Mouse (Mus musculus): ENCODE data around the gene Slc12a6. TPM values are rescaled to one million over a fixed set of nuclear protein-coding genes. Genes with fewer than 3 reads are reported as not detected.
A peak's percentile ranks its signal among the peaks of the same experiment; 100 is the strongest.

The Slc12a6 gene
- polyA plus RNA-seq, 1 experiment from 2014 or later = 17.7 TPM

GRCm38 (mm10) chr2:112239212-112239934 is 26.3 kb upstream of the Slc12a6 start, which contains the start of gene Lpcat4:
Gene Lpcat4, plus strand, starts transcription at chr2:112239468.
- Histone ChIP-seq H3K4me2 (ENCODE audit: low read length) (peak within 1 kb of the TSS; percentile 86), H3K9ac (ENCODE audit: low read length) (peak within 1 kb of the TSS; percentile 79), H3K4me3 (ENCODE audit: low read depth, low read length) (peak within 1 kb of the TSS; percentile 76), H3K27me3 (replicated peaks; ENCODE audit: control insufficient read depth, insufficient read depth, low read length) (no peaks in the 10 kb centered on the region), H3K4me1 (replicated peaks; ENCODE audit: control insufficient read depth, insufficient read depth, low read length) (peaks cover 6% of the 10 kb centered on the region; the same call in 1 of the 2 replicates), H3K9me3 (ENCODE audit: control insufficient read depth, low read length) (no peaks in the 10 kb centered on the region), H3K27ac (ENCODE audit: low read depth) (peak within 1 kb of the TSS; percentile 90), H3K36me3 (ENCODE audit: control insufficient read depth, insufficient read depth, low read length) (peaks cover 14% of the 10 kb centered on the region; the same call in 1 of the 2 replicates)
- 1% methylated on average over 70 of the region's 94 CpGs for WGBS
- peak; percentile 85 for ATAC-seq (replicated peaks; ENCODE audit: low FRiP score, low TSS enrichment, low read depth)
- DNase-seq (ENCODE audit: low spot score) = peak; percentile 96

DNA sequence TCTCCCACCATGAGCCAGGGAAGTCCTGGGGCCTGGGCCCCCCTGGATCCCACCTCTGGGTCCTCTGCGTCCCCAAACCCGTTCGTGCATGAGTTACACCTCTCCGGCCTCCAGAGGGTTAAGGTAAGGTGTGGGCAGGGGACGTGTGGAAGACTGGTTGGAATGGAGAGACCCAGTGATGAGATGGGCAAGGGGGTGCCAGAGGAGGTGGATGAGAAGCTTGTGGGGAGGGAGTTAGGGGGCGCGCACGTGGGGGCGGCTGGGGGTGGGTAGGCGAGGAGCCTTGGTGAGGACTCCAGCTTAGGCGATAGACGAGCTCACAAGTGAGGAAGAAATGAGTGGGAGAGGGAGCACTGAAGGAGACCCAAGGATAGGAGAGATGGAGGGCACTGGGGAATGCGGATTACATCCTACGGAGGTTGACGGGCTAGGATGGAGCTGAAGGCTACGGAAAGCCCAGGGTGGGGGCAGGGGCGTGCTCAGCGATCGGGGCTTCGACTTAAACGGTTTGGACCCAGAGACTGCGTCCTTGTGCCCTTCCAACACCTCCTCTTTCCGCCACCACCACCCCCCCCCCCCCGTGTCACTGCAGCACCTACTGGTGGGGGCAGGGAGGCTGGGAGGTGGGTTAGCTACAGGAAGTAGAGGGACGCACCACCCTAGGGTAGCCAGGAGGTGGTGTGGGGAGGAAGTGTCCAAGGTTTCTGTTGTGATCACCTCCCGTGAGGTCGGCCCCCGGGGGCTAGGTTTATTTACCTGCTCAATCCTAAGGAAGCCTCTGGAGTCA is 25.5 kb upstream of the Slc12a6 start:
- no peaks in the 10 kb centered on the region for H3K27me3 ChIP-seq (replicated peaks; ENCODE audit: control insufficient read depth, insufficient read depth, low read length)
- peaks cover 6% of the 10 kb centered on the region; the same call in 1 of the 2 replicates for H3K4me1 ChIP-seq (replicated peaks; ENCODE audit: control insufficient read depth, insufficient read depth, low read length)
- WGBS = 0% methylated on average over 28 of the region's 28 CpGs
- H3K4me3 ChIP-seq (ENCODE audit: low read depth, low read length) = peak overlapping the region; percentile 76
- no peaks in the 10 kb centered on the region for H3K9me3 ChIP-seq (ENCODE audit: control insufficient read depth, low read length)
- peak; percentile 61 for ATAC-seq (replicated peaks; ENCODE audit: low FRiP score, low TSS enrichment, low read depth)
- H3K36me3 ChIP-seq (ENCODE audit: control insufficient read depth, insufficient read depth, low read length) = peaks cover 19% of the 10 kb centered on the region; the same call in 1 of the 2 replicates
- H3K4me2 ChIP-seq (ENCODE audit: low read length) = peak overlapping the region; percentile 86
- H3K9ac ChIP-seq (ENCODE audit: low read length) = peak overlapping the region; percentile 79
- peak overlapping the region; percentile 90 for H3K27ac ChIP-seq (ENCODE audit: low read depth)
- peak; percentile 75 for DNase-seq (ENCODE audit: low spot score)

DNA sequence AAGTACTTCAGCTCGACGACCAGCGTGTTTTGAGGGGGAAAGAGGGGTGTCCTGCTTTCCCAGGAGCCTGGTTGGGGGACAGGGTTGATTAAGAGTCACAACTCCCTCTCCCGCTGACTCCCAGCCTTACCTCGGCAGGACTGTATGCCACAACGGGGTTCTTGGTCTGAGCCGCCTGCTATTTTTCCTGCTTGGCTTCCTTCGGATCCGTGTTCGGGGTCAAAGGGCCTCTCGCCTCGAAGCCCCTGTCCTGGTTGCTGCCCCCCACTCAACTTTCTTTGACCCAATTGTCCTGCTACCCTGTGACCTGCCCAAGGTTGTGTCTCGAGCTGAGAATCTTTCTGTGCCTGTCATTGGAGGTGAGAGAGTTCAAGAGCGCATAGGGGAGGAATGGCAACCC is 23.8 kb upstream of the Slc12a6 start:
- ATAC-seq (replicated peaks; ENCODE audit: low FRiP score, low TSS enrichment, low read depth) (no peak), DNase-seq (ENCODE audit: low spot score) (no peak)
- no peak overlapping the region for H3K27ac ChIP-seq (ENCODE audit: low read depth)
- no peak overlapping the region for H3K4me2 ChIP-seq (ENCODE audit: low read length)
- no peak overlapping the region for H3K4me3 ChIP-seq (ENCODE audit: low read depth, low read length)
- no peaks in the 10 kb centered on the region for H3K9me3 ChIP-seq (ENCODE audit: control insufficient read depth, low read length)
- WGBS = 77% methylated on average over 14 of the region's 14 CpGs
- H3K9ac ChIP-seq (ENCODE audit: low read length) = no peak overlapping the region
- H3K36me3 ChIP-seq (ENCODE audit: control insufficient read depth, insufficient read depth, low read length) = peaks cover 19% of the 10 kb centered on the region; the same call in 1 of the 2 replicates
- H3K27me3 ChIP-seq (replicated peaks; ENCODE audit: control insufficient read depth, insufficient read depth, low read length) = no peaks in the 10 kb centered on the region
- H3K4me1 ChIP-seq (replicated peaks; ENCODE audit: control insufficient read depth, insufficient read depth, low read length) = peaks cover 6% of the 10 kb centered on the region; the same call in 1 of the 2 replicates

- Histone ChIP-seq H3K9ac (ENCODE audit: low read length) (no peak overlapping the region), H3K4me3 (ENCODE audit: low read depth, low read length) (no peak overlapping the region), H3K9me3 (ENCODE audit: control insufficient read depth, low read length) (no peaks in the 10 kb centered on the region), H3K4me2 (ENCODE audit: low read length) (no peak overlapping the region), H3K27ac (ENCODE audit: low read depth) (no peak overlapping the region), H3K27me3 (replicated peaks; ENCODE audit: control insufficient read depth, insufficient read depth, low read length) (no peaks in the 10 kb centered on the region), H3K4me1 (replicated peaks; ENCODE audit: control insufficient read depth, insufficient read depth, low read length) (peaks cover 6% of the 10 kb centered on the region; the same call in 1 of the 2 replicates), H3K36me3 (ENCODE audit: control insufficient read depth, insufficient read depth, low read length) (peaks cover 19% of the 10 kb centered on the region; the same call in 1 of the 2 replicates)
- DNase-seq (ENCODE audit: low spot score) = no peak
- no peak for ATAC-seq (replicated peaks; ENCODE audit: low FRiP score, low TSS enrichment, low read depth)
- WGBS = 70% methylated on average over 5 of the region's 5 CpGs
Measured at GRCm38 (mm10) chr2:112245307-112245706, 20.3 kb upstream of the Slc12a6 start.

- Histone ChIP-seq H3K4me2 (ENCODE audit: low read length) (no peak overlapping the region), H3K27ac (ENCODE audit: low read depth) (no peak overlapping the region), H3K27me3 (replicated peaks; ENCODE audit: control insufficient read depth, insufficient read depth, low read length) (no peaks in the 10 kb centered on the region), H3K9me3 (ENCODE audit: control insufficient read depth, low read length) (no peaks in the 10 kb centered on the region), H3K9ac (ENCODE audit: low read length) (no peak overlapping the region), H3K36me3 (ENCODE audit: control insufficient read depth, insufficient read depth, low read length) (peaks cover 19% of the 10 kb centered on the region; the same call in 1 of the 2 replicates), H3K4me3 (ENCODE audit: low read depth, low read length) (no peak overlapping the region), H3K4me1 (replicated peaks; ENCODE audit: control insufficient read depth, insufficient read depth, low read length) (no peaks in the 10 kb centered on the region)
- ATAC-seq (replicated peaks; ENCODE audit: low FRiP score, low TSS enrichment, low read depth) (no peak; the same call in 1 of the 2 replicates), DNase-seq (ENCODE audit: low spot score) (no peak)
- 90% methylated on average over 6 of the region's 6 CpGs for WGBS
Measured at GRCm38 (mm10) chr2:112246193-112246592, 19.4 kb upstream of the Slc12a6 start.

GRCm38 (mm10) chr2:112247323-112247722 is 18.3 kb upstream of the Slc12a6 start:
- Histone ChIP-seq H3K4me2 (ENCODE audit: low read length) (no peak overlapping the region), H3K27me3 (replicated peaks; ENCODE audit: control insufficient read depth, insufficient read depth, low read length) (no peaks in the 10 kb centered on the region), H3K4me3 (ENCODE audit: low read depth, low read length) (no peak overlapping the region), H3K9me3 (ENCODE audit: control insufficient read depth, low read length) (no peaks in the 10 kb centered on the region), H3K9ac (ENCODE audit: low read length) (no peak overlapping the region), H3K4me1 (replicated peaks; ENCODE audit: control insufficient read depth, insufficient read depth, low read length) (no peaks in the 10 kb centered on the region), H3K36me3 (ENCODE audit: control insufficient read depth, insufficient read depth, low read length) (peaks cover 19% of the 10 kb centered on the region; the same call in 1 of the 2 replicates), H3K27ac (ENCODE audit: low read depth) (no peak overlapping the region)
- DNase-seq (ENCODE audit: low spot score) = no peak
- no peak for ATAC-seq (replicated peaks; ENCODE audit: low FRiP score, low TSS enrichment, low read depth)
- 86% methylated on average over 10 of the region's 10 CpGs for WGBS

- DNase-seq (ENCODE audit: low spot score) (no peak), ATAC-seq (replicated peaks; ENCODE audit: low FRiP score, low TSS enrichment, low read depth) (no peak)
- no peaks in the 10 kb centered on the region for H3K27me3 ChIP-seq (replicated peaks; ENCODE audit: control insufficient read depth, insufficient read depth, low read length)
- H3K4me3 ChIP-seq (ENCODE audit: low read depth, low read length) = no peak overlapping the region
- no peaks in the 10 kb centered on the region for H3K36me3 ChIP-seq (ENCODE audit: control insufficient read depth, insufficient read depth, low read length)
- H3K9ac ChIP-seq (ENCODE audit: low read length) = no peak overlapping the region
- no peaks in the 10 kb centered on the region for H3K4me1 ChIP-seq (replicated peaks; ENCODE audit: control insufficient read depth, insufficient read depth, low read length)
- no peak overlapping the region for H3K4me2 ChIP-seq (ENCODE audit: low read length)
- WGBS = 91% methylated on average over 10 of the region's 10 CpGs
- H3K9me3 ChIP-seq (ENCODE audit: control insufficient read depth, low read length) = no peaks in the 10 kb centered on the region
- no peak overlapping the region for H3K27ac ChIP-seq (ENCODE audit: low read depth)
Measured at GRCm38 (mm10) chr2:112249780-112250453, 15.7 kb upstream of the Slc12a6 start.

Measured in intestine, embryonic 14.5 days (tissue).